Mouse (Mus musculus) heart, adult 8-10 months (tissue): Measurements from ENCODE around the gene Trmt2a. TPM values are rescaled to one million over a fixed set of nuclear protein-coding genes. Genes with fewer than 3 reads are reported as not detected.
"Not testable (repeated sequence)": the region's sequence is repeated elsewhere in the genome, so short reads cannot be mapped to it uniquely, and the experiment has no call there.

ENCODE experiments used
- DNase-seq: peaks from one replicate; pipeline ENCODE4 v3.0.0; 2022; ENCODE audit warnings: low spot score
- microRNA-seq: library from miRNA; unstranded; fragments of <30 nt; microRNA quantifications from one replicate; pipeline ENCODE4 v1.2.0, GENCODE M21; 2022
- total RNA-seq, 4 experiments: library from RNA; stranded (reverse); gene quantifications; 2 replicates each; pipeline ENCODE4 v1.2.4; 2022

Trmt2a gene
- total RNA-seq, 4 experiments from 2014 or later, result 15.8 to 19.5 (median 17.7) TPM

- peak; percentile 97 for DNase-seq
These were observed 40.6 kb downstream of the Trmt2a start, which contains the start of gene Dgcr8 for GRCm38 (mm10) chr16:18289067-18289588. TSS of gene Dgcr8 (minus strand) at chr16:18289246.

- DNase-seq, result not testable (repeated sequence)
These were observed 41.1 kb downstream of the Trmt2a start for GRCm38 (mm10) chr16:18289614-18290013.

Small RNA genes lying within 50 kb of the gene (microRNA-seq; reads per million reads assigned to microRNA genes)
- gene Gm24572, result not detected
- gene Mir1306, result 197 reads per million, percentile 67 among the genes with 10 or more reads in this experiment

Other genes with a start within 250 kb of the Trmt2a start
- gene Dgcr6, start 195.8 kb upstream of the Trmt2a start, total RNA-seq, result 10 to 100 TPM; 40.3 to 52.7 (median 40.4) TPM
- gene Prodh, start 158.5 kb upstream of the Trmt2a start, total RNA-seq, result 10 to 100 TPM; 12.9 to 36.7 (median 16.9) TPM
- 1 to 10 TPM; 2.8 to 4.7 (median 3.8) TPM for gene Rtn4r, start 121.0 kb upstream of the Trmt2a start, total RNA-seq
- gene Ccdc188, start 30.8 kb upstream of the Trmt2a start, total RNA-seq, result not detected
- 10 to 100 TPM; 19.5 to 24.0 (median 20.8) TPM for gene Zdhhc8, start 13.5 kb upstream of the Trmt2a start, total RNA-seq
- gene Ranbp1, start 53 bp downstream of the Trmt2a start, total RNA-seq, result 10 to 100 TPM; 30.5 to 40.3 (median 34.7) TPM
- not detected for gene Gm49776, start 9.6 kb downstream of the Trmt2a start, total RNA-seq
- gene Dgcr8, start 40.6 kb downstream of the Trmt2a start, total RNA-seq, result 10 to 100 TPM; 10.8 to 15.7 (median 12.7) TPM
- gene Tango2, start 99.4 kb downstream of the Trmt2a start, total RNA-seq, result 100 to 1,000 TPM; 184 to 210 (median 190) TPM
- gene Arvcf, start 99.5 kb downstream of the Trmt2a start, total RNA-seq, result 10 to 100 TPM; 12.6 to 20.0 (median 16.2) TPM
- 10 to 100 TPM; 37.0 to 49.9 (median 42.1) TPM for gene Txnrd2, start 177.7 kb downstream of the Trmt2a start, total RNA-seq
- gene Comt, start 178.2 kb downstream of the Trmt2a start, total RNA-seq, result 100 to 1,000 TPM; 146 to 174 (median 157) TPM